Mouse (Mus musculus): Measurements from ENCODE around the gene Poldip3. TPM values are rescaled to one million over a fixed set of nuclear protein-coding genes. Genes with fewer than 3 reads are reported as not detected.
A peak's percentile ranks its signal among the peaks of the same experiment; 100 is the strongest.

Gene Poldip3
- total RNA-seq, 2 experiments from 2014 or later = 82.6 to 83.2 TPM

DNA sequence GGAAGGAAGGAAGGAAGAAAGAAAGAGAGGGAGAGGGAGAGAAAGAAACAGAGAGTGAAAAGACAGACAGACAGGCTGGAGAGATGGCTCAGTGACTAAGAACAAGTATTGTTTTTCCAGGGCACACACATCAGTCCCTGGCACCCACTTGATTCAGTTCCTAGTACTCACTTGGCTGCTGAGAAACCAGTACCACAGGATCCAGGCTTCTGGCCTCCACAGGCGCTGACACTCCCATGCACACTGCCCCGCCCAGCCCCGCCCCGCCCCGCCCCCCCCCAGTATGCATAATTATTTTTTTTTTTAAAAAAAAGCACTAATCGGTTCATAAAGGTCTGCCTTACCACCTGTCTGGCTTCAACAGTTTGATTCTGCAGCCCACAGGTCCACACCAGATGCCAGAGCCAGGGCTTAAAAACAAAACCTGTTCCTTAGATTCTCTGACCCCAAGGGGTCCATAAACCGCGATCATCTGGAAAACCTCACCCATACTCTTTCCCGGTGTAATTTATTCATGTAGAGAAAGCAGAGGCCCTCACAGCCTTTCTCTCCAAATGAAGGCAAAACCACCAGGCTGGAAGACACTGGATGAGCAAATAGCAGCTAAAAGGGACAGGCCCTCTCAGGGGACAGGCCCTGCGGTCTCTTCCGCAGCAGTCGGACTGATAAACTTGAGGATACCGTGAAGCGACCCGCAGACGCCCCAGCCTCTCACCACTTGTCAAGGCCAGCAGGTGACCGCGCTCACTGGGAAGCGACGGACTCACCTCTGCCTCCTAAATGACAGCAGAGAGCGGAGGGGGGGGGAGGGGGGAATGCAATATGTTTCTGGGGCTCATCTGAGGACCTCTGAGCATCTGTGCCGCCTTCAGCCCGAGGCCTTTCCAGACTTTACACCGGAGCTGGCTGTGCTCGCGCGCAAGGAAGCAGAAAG, 60.4 kb downstream of the Poldip3 start:
- no peak for DNase-seq (ENCODE audit: low spot score in 2 of 2)

DNA sequence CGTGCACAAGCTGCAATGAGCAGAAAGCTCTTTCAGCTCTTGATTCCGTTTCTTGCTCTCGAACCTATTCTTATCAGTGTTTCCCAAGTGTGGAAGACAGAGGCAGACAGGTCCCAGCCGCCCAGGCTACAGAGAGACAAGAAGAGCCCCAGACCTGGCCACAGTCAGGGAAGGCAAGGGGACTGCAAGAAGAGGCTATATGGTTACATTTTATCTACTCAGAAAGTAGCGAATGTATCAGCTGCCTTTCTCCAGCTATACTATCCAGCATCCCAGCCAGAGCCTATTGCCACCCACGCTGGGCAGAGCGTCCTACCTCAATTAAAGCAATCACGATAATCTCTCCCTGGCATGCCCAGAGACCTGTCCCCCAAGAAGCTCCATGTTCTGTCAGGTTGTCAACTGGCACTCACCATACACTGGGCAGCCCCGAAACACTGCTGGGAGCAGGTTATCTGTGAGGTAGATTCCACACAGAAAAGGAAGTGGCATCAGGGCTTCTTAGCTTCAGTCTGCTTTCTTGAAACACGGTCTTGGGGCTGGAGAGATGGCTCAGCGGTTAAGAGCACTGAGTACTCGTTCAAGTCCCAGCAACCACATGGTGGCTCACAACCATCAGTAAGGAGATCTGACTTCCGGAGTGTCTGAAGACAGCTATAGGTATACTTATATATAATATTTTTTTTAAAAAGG, 62.4 kb downstream of the Poldip3 start:
- DNase-seq (ENCODE audit: low spot score in 2 of 2) = no peak

DNA sequence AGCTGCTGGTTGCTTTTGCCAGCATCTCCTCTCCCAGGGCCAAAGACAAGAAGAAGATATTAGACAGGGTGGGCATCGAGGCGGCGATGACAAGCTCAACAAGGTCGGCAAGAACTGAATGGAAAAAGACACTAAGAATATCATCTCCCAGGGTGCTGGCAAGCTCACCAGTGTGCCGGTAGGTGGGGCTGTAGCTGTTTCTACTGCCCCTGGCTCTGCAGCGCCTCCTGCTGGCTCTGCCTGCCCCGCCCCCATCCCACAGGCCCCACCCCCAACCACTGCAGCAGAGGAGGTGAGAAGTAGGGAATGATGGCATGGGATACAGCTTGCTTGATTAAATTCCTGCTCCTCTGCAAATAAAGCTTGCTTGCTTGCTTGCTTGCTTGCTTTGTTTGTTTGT, 63.3 kb downstream of the Poldip3 start:
- DNase-seq (ENCODE audit: low spot score in 2 of 2) = peak; percentile 57 to 65

DNA sequence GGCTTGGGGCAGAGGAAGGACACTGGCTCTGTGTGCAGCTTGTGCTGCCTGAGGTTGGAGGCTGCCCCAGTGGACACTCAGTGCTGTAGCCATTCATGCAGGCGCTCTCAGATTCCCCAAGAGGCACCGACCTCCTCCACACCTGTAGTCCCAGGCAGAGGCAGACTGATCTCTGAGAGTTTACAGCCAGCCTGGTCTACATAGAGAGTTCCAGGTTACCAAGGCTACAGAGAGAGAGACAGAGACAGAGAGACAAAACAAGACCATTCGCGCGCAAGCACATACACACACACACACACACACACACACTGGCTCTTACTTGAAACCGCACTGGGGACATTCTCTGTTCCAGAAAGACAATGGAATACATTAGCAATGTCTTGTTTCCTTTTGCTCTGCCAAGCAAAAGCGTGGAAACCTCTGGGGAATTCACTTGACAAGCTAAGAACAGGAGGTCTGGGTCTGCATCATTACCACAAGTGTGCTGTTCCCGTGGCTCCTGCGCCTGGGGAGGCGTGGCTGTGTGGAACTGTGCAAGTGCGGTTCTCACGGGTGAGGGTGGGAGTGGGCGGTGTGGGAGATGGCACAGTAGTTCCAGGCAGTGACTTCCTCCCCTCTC, 65.1 kb downstream of the Poldip3 start:
- DNase-seq (ENCODE audit: low spot score in 2 of 2) = peak; percentile 28 to 29

DNA sequence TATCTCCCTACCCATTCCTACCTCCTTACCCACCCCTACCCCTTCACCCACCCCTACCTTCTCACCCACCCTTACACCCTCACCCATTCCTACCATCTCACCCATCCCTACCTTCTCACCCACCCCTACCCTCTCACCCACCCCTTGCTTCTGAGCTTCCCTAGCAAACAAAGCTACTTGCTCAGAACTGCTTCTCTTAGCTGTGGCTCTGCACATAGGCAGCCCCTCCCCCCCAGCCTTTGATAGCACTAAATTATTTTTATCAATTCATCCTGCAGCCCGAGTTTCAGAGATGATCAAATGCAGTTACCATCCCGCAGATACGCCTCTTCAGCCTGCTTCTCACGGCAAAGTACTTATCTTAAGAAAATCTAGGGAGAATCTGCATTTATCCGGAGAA, 65.7 kb downstream of the Poldip3 start:
- no peak for DNase-seq (ENCODE audit: low spot score in 2 of 2)

Other genes starting within 250 kb of the Poldip3 start
- gene Tcf20, start 161.5 kb downstream of the Poldip3 start, total RNA-seq (2021) = 100 to 1,000 TPM; 139 to 153 TPM
- gene Nfam1, start 116.1 kb downstream of the Poldip3 start, total RNA-seq (2021) = 1 to 10 TPM; 1.6 to 2.4 TPM
- 10 to 100 TPM; 11.6 to 12.0 TPM for gene Serhl, start 59.9 kb downstream of the Poldip3 start, total RNA-seq (2021)
- 100 to 1,000 TPM; 123 to 128 TPM for gene Rrp7a, start 26.6 kb downstream of the Poldip3 start, total RNA-seq (2021)
- 100 to 1,000 TPM; 106 to 114 TPM for gene Cyb5r3, start 23.2 kb upstream of the Poldip3 start, total RNA-seq (2021)
- 1 to 10 TPM; 3.0 to 5.0 TPM for gene A4galt, start 102.4 kb upstream of the Poldip3 start, total RNA-seq (2021)
- 10 to 100 TPM; 19.8 to 22.7 TPM for gene Arfgap3, start 200.9 kb upstream of the Poldip3 start, total RNA-seq (2021)